Mouse (Mus musculus): ENCODE measurements around the gene Abca9. TPM values are rescaled to one million over a fixed set of nuclear protein-coding genes. Genes with fewer than 3 reads are reported as not detected.

Gene Abca9
- total RNA-seq, 4 experiments from 2014 or later = 7.1 to 17.0 (median 10.4) TPM

DNA sequence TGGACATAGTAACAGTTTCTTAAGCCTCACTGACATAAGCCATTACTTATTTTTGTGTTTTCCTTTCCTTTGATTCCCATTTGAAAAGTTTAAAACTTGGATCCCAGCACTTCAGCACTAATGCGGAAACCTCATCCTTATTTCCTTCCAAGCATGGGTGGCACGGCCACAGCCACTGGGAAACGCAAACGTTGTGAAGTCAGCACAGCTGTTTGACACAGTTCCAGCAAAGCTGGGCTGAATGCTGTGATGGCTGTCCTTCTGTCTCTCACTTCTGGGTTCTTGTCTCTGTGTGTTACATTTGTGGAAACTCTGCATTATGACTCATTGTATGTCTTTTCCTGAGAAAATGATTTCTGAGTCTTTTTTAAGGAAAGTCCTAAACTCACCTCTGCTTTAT lies 107.0 kb downstream of the Abca9 start:
- no peak for DNase-seq (ENCODE audit: low spot score in 2 of 2)

DNA sequence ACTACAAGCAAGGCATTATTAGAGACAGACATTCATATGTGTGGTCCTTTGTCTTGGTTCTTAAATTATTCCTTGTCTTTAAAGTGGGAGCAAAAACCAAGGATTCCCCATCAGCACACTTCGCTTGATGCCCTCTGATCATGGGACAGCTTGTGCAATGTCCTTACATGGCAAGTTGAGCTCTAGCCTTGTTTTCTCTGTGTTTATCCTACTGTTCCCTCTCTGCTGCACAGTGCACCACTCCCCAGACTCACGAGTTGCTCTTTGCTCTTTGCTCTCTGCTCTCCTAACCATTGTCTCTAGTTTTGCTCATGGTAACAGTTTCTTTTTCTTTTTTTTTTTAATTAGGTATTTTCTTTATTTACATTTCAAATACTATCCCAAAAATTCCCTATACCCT lies 107.9 kb downstream of the Abca9 start:
- DNase-seq (ENCODE audit: low spot score in 2 of 2) = no peak

DNA sequence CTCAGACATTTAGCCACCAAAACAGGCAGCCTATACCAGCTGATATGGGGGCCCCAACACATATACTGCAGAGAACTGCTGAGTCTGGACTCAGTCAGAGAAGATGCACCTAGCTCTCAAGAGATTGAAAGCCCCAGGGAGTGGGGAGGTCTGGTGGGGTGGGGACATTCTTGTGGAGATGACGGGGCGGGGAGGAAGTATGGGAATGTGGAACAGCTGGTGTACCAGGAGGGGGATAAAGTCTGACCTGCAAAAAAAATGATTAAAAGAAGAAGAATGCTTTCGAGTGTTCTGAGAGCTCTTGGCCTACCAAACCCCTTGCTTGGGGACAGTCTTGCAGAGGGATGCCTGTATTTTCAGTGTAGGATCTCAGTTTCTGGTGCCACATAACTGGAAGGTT lies 114.3 kb downstream of the Abca9 start:
- DNase-seq (ENCODE audit: low spot score in 2 of 2) = no peak

Other genes starting within 250 kb of the Abca9 start
- 10 to 100 TPM; 12.4 to 13.9 (median 12.6) TPM for gene Abca8b, start 172.4 kb downstream of the Abca9 start, total RNA-seq (2022)
- 10 to 100 TPM in 2 of 4 experiments, 1 to 10 TPM in 2; 7.5 to 17.7 (median 12.2) TPM for gene Abca8a, start 72.2 kb downstream of the Abca9 start, total RNA-seq (2022)
- 1 to 10 TPM; 2.1 to 2.8 (median 2.3) TPM for gene Abca6, start 83.6 kb upstream of the Abca9 start, total RNA-seq (2022)
- 10 to 100 TPM; 35.1 to 50.5 (median 39.3) TPM for gene Abca5, start 169.5 kb upstream of the Abca9 start, total RNA-seq (2022)
- gene Map2k6, start 230.9 kb upstream of the Abca9 start, total RNA-seq (2022) = 10 to 100 TPM; 28.0 to 37.1 (median 32.3) TPM